Mouse (Mus musculus) liver (tissue): ENCODE results near the gene Pgrmc2.

Experiments
- DNase-seq: peaks from one replicate; pipeline ENCODE4 v3.0.0-alpha.2; 2020; ENCODE audit warnings: mixed read lengths

Gene Pgrmc2

GRCm38 (mm10) chr3:41065320-41065719 lies 17.5 kb downstream of the Pgrmc2 start:
- no peak for DNase-seq

- DNase-seq = no peak
Observed at GRCm38 (mm10) chr3:41062758-41063157, 20.1 kb downstream of the Pgrmc2 start.

GRCm38 (mm10) chr3:41061831-41062565 lies 20.8 kb downstream of the Pgrmc2 start:
- DNase-seq = no peak

- no peak for DNase-seq
Observed at GRCm38 (mm10) chr3:41059249-41059648, 23.6 kb downstream of the Pgrmc2 start.

- DNase-seq = no peak
Observed at GRCm38 (mm10) chr3:41058395-41058794, 24.5 kb downstream of the Pgrmc2 start.

- DNase-seq = no peak
Observed at GRCm38 (mm10) chr3:41053334-41053733, 29.5 kb downstream of the Pgrmc2 start.

- DNase-seq = no peak
Observed at GRCm38 (mm10) chr3:41047838-41048237, 35.0 kb downstream of the Pgrmc2 start.

GRCm38 (mm10) chr3:41043756-41044354 lies 39.0 kb downstream of the Pgrmc2 start:
- DNase-seq = no peak

- peak; percentile 26 for DNase-seq
Observed at GRCm38 (mm10) chr3:41042195-41042938, 40.5 kb downstream of the Pgrmc2 start.

GRCm38 (mm10) chr3:41041241-41041640 lies 41.6 kb downstream of the Pgrmc2 start:
- DNase-seq = no peak

- no peak for DNase-seq
Observed at GRCm38 (mm10) chr3:41038297-41038916, 44.4 kb downstream of the Pgrmc2 start.

GRCm38 (mm10) chr3:41031286-41032210 lies 51.3 kb downstream of the Pgrmc2 start:
- no peak for DNase-seq

- DNase-seq = no peak
Observed at GRCm38 (mm10) chr3:41030705-41031104, 52.1 kb downstream of the Pgrmc2 start.

GRCm38 (mm10) chr3:41021980-41022379 lies 60.9 kb downstream of the Pgrmc2 start:
- DNase-seq = no peak

- DNase-seq = no peak
Observed at GRCm38 (mm10) chr3:41020687-41021086, 62.2 kb downstream of the Pgrmc2 start.

- DNase-seq = no peak
Observed at GRCm38 (mm10) chr3:41018022-41018608, 64.7 kb downstream of the Pgrmc2 start.
